Mouse (Mus musculus) heart, embryonic 11.5 days (tissue): ENCODE results near the gene Senp7. TPM values are rescaled to one million over a fixed set of nuclear protein-coding genes. Genes with fewer than 3 reads are reported as not detected.
"Not testable (repeated sequence)": the region's sequence is repeated elsewhere in the genome, so short reads cannot be mapped to it uniquely, and the experiment has no call there.

Experiments used
- ATAC-seq: fragments of 200-750 bp; cut with Nextera tagmentation; replicated peaks from 2 replicates; pipeline ENCODE4 v1.8.0; 2017; ENCODE audit warnings: moderate library complexity; ENCODE audit not compliant: insufficient number of reproducible peaks, low FRiP score, low TSS enrichment
- H3K27ac ChIP-seq: fragments of 300-500 bp; sonication (generic); 2 replicates; pipeline ENCODE4 v1.5.1; 2014; ENCODE audit warnings: mild to moderate bottlenecking, low read depth, low read length
- H3K27me3 ChIP-seq: fragments of 300-500 bp; sonication (generic); 2 replicates; pipeline ENCODE4 v1.6.1; 2014; ENCODE audit warnings: mild to moderate bottlenecking, low read length, mixed read lengths; ENCODE audit not compliant: control insufficient read depth, insufficient read depth
- H3K36me3 ChIP-seq: fragments of 300-500 bp; sonication (generic); 2 replicates; pipeline ENCODE4 v1.6.1; 2014; ENCODE audit warnings: mild to moderate bottlenecking, low read length, moderate library complexity, mixed read lengths; ENCODE audit not compliant: control insufficient read depth, insufficient read depth
- H3K4me1 ChIP-seq: fragments of 300-500 bp; sonication (generic); 2 replicates; pipeline ENCODE4 v1.6.1; 2014; ENCODE audit warnings: low read length; ENCODE audit not compliant: control insufficient read depth, insufficient read depth
- H3K4me2 ChIP-seq: fragments of 300-500 bp; sonication (generic); 2 replicates; pipeline ENCODE4 v1.6.1; 2014; ENCODE audit warnings: mild to moderate bottlenecking, moderate library complexity
- H3K4me3 ChIP-seq: fragments of 300-500 bp; sonication (generic); 2 replicates; pipeline ENCODE4 v1.5.1; 2014; ENCODE audit warnings: low read depth, low read length
- H3K9ac ChIP-seq: fragments of 300-500 bp; sonication (generic); 2 replicates; pipeline ENCODE4 v1.6.1; 2014; ENCODE audit warnings: mild to moderate bottlenecking, low read depth, low read length, moderate library complexity
- H3K9me3 ChIP-seq: fragments of 300-500 bp; sonication (generic); replicated peaks from 2 replicates; pipeline ENCODE4 v1.6.1; 2016; ENCODE audit warnings: low read length; ENCODE audit not compliant: control insufficient read depth
- WGBS: fragments of 180-500 bp; shearing (Covaris S2); extraction: QIAGEN DNeasy Blood & Tissue Kit; methylation state at CpG from one replicate; pipeline ENCODE4 v1.1.7; 2014; ENCODE audit not compliant: insufficient replicate concordance; 5-methylcytosine and 5-hydroxymethylcytosine counted together
- polyA plus RNA-seq: library from polyadenylated mRNA; unstranded; fragments of >200 nt; fragmentation: Nextera tagmentation; extraction: Ambion mirVana; gene quantifications from 2 replicates; pipeline ENCODE4 v1.2.1, GENCODE M21; 2014

The Senp7 gene
- polyA plus RNA-seq, 1 experiment from 2014 or later, result 24.8 TPM

- H3K4me3 ChIP-seq, H3K27me3 ChIP-seq, H3K9me3 ChIP-seq, H3K4me2 ChIP-seq, H3K4me1 ChIP-seq, ATAC-seq, H3K27ac ChIP-seq, H3K9ac ChIP-seq: not testable (repeated sequence)
- H3K36me3 ChIP-seq, result peaks cover 15% of the 10 kb centered on the region
Measured at GRCm38 (mm10) chr16:56096401-56097018, 48.4 kb downstream of the Senp7 start.

DNA sequence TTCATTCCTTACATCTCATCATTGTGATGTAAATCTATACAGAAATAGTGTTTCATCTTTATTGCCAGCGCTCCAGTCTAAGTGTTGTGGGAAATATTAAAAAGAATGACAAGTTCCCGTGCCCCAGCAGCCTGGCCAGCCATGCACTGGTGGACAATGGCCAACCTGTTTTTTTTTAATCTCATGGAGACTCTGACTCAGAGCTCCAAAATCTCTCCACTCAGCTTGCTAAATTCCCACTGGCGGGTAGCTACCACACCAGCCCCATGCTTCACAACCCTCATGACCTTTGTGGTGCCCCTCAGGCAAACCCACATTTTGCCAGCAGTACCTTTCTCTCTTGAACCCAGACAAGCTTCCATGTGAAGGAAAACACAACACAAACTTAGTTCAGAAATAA is 67.6 kb downstream of the Senp7 start:
- WGBS, result 81% methylated on average over 3 of the region's 3 CpGs
- no peaks in the 10 kb centered on the region for H3K27me3 ChIP-seq
- no peak overlapping the region for H3K4me3 ChIP-seq
- H3K9me3 ChIP-seq, result no peaks in the 10 kb centered on the region
- no peak overlapping the region for H3K27ac ChIP-seq
- no peaks in the 10 kb centered on the region for H3K4me1 ChIP-seq
- 0 out of 2 replicates have a peak, but pooled peaks cover 5% of the 10 kb centered on the region for H3K36me3 ChIP-seq
- no peak overlapping the region for H3K9ac ChIP-seq
- ATAC-seq, result no peak
- H3K4me2 ChIP-seq, result no peak overlapping the region

- Histone ChIP-seq H3K36me3 (0 out of 2 replicates have a peak, but pooled peaks cover 7% of the 10 kb centered on the region), H3K9me3 (no peaks in the 10 kb centered on the region), H3K4me1 (no peaks in the 10 kb centered on the region), H3K4me2 (no peak overlapping the region), H3K4me3 (no peak overlapping the region), H3K27ac (no peak overlapping the region), H3K9ac (no peak overlapping the region), H3K27me3 (no peaks in the 10 kb centered on the region)
- WGBS, result 83% methylated on average over 5 of the region's 5 CpGs
- ATAC-seq, result no peak
Measured at GRCm38 (mm10) chr16:56116155-56116554, 68.0 kb downstream of the Senp7 start.

- Histone ChIP-seq H3K27me3 (no peaks in the 10 kb centered on the region), H3K4me3 (no peak overlapping the region), H3K27ac (no peak overlapping the region), H3K36me3 (0 out of 2 replicates have a peak, but pooled peaks cover 7% of the 10 kb centered on the region), H3K4me2 (no peak overlapping the region), H3K9me3 (no peaks in the 10 kb centered on the region), H3K4me1 (no peaks in the 10 kb centered on the region), H3K9ac (no peak overlapping the region)
- no peak for ATAC-seq
- 90% methylated on average over 10 of the region's 10 CpGs for WGBS
Measured at GRCm38 (mm10) chr16:56117327-56118180, 69.4 kb downstream of the Senp7 start.

GRCm38 (mm10) chr16:56122517-56122916 is 74.4 kb downstream of the Senp7 start:
- no peak overlapping the region for H3K27ac ChIP-seq
- H3K36me3 ChIP-seq, result peaks cover 11% of the 10 kb centered on the region
- H3K9me3 ChIP-seq, result no peaks in the 10 kb centered on the region
- H3K9ac ChIP-seq, result no peak overlapping the region
- H3K4me1 ChIP-seq, result no peaks in the 10 kb centered on the region
- WGBS, result 81% methylated on average over 5 of the region's 5 CpGs
- H3K4me3 ChIP-seq, result no peak overlapping the region
- no peaks in the 10 kb centered on the region for H3K27me3 ChIP-seq
- no peak for ATAC-seq
- H3K4me2 ChIP-seq, result no peak overlapping the region

DNA sequence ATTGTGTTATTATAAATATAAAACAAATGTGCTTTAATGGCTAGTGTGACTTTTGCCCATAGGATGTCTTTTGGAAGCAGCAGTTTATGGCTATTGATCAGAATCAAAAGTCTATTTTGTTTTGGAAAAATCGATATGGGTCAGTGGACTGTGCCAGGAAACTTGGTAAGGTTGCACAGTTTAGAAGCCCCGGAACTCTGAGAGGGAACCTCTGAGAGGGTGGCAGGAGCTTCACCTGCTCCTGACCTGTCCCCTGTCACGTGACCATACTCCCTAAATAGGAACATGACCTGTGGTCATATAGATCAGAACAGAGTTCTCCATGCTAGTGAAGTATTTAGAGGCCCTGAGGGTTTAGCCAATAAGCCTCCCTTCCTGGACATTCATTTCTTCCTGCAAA is 75.9 kb downstream of the Senp7 start:
- WGBS, result 86% methylated on average over 3 of the region's 3 CpGs
- ATAC-seq, result no peak

GRCm38 (mm10) chr16:56131666-56132065 is 83.5 kb downstream of the Senp7 start:
- no peak overlapping the region for H3K9ac ChIP-seq
- H3K27me3 ChIP-seq, result no peaks in the 10 kb centered on the region
- no peaks in the 10 kb centered on the region for H3K4me1 ChIP-seq
- H3K4me3 ChIP-seq, result no peak overlapping the region
- H3K27ac ChIP-seq, result no peak overlapping the region
- H3K36me3 ChIP-seq, result peaks cover 4% of the 10 kb centered on the region; the same call in 1 of the 2 replicates
- ATAC-seq, result no peak
- H3K9me3 ChIP-seq, result no peaks in the 10 kb centered on the region
- 42% methylated on average over 3 of the region's 3 CpGs for WGBS
- no peak overlapping the region for H3K4me2 ChIP-seq

More for the DNA sequence above, 75.9 kb downstream of the Senp7 start:
- H3K27ac ChIP-seq, result no peak overlapping the region
- no peaks in the 10 kb centered on the region for H3K9me3 ChIP-seq
- no peak overlapping the region for H3K9ac ChIP-seq
- no peaks in the 10 kb centered on the region for H3K27me3 ChIP-seq
- no peak overlapping the region for H3K4me2 ChIP-seq
- peaks cover 11% of the 10 kb centered on the region for H3K36me3 ChIP-seq
- no peak overlapping the region for H3K4me3 ChIP-seq
- no peaks in the 10 kb centered on the region for H3K4me1 ChIP-seq

DNA sequence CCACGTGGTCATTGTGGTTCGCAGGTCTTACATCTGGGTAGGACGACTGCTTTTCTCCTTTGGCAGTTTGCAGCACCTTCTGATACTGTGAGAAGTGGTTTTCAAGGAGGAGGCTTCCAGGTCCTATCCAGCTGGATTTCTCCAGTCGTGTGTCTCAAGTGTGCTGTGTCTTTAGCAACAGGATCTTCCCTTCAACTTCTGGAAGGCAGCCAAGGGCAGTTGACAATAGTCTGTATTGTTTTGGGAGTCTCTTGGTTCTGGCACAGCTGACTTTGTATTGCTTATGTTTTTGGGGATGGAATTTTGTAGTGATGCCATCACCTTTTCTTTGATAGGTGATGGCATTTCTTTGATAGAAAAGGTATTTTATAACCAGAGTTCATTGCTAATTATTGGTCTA is 86.0 kb downstream of the Senp7 start:
- Histone ChIP-seq H3K9ac (no peak overlapping the region), H3K4me2 (no peak overlapping the region), H3K27me3 (no peaks in the 10 kb centered on the region), H3K4me1 (no peaks in the 10 kb centered on the region), H3K27ac (no peak overlapping the region), H3K9me3 (no peaks in the 10 kb centered on the region), H3K4me3 (no peak overlapping the region), H3K36me3 (no peaks in the 10 kb centered on the region)
- no peak for ATAC-seq
- WGBS, result 50% methylated on average over 4 of the region's 4 CpGs
